Mouse (Mus musculus) heart, postnatal 4 days (tissue): Measurements from ENCODE around the gene Ksr1. TPM values are rescaled to one million over a fixed set of nuclear protein-coding genes. Genes with fewer than 3 reads are reported as not detected.

Experiments
- DNase-seq: peaks from one replicate; pipeline ENCODE4 v3.0.0; 2021
- total RNA-seq, 2 experiments: library from RNA; stranded (reverse); gene quantifications; 2 replicates each; pipeline ENCODE4 v1.2.3; 2021

Ksr1 gene
- total RNA-seq, result 10 to 100 TPM; 14.6 to 15.8 TPM

GRCm38 (mm10) chr11:79146331-79146767 is at the start of gene Ksr1:
Gene Ksr1 (minus strand): TSS chr11:79146407.
- DNase-seq, result peak; percentile 94

- DNase-seq, result no peak
These were observed 46.0 kb upstream of the Ksr1 start for GRCm38 (mm10) chr11:79192176-79192575.

GRCm38 (mm10) chr11:79191214-79191613 is 45.0 kb upstream of the Ksr1 start:
- DNase-seq, result peak; percentile 66

- DNase-seq, result no peak
These were observed 44.0 kb upstream of the Ksr1 start for GRCm38 (mm10) chr11:79190257-79190656.

DNA sequence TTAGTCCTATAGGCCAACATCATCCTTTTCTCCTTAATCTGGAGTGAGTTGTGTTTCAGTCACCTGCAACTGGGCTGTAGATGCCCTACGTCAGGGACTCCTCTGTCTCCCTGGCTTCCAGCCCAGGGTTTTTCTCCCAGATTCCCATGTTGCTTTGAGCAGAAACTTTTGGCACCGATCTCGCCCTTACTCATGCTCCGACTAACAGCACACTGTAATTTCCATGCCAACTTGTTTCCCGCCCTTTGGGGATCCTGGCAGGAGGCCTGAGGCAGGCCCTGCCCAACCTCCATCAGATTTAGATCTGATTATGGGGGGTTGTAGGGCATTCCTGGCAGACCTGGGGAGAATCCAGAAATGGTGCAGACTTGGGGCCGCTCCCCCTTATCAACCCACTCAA is 42.0 kb upstream of the Ksr1 start:
- peak; percentile 83 for DNase-seq

- DNase-seq, result no peak
These were observed 41.1 kb upstream of the Ksr1 start for GRCm38 (mm10) chr11:79187291-79187690.

DNA sequence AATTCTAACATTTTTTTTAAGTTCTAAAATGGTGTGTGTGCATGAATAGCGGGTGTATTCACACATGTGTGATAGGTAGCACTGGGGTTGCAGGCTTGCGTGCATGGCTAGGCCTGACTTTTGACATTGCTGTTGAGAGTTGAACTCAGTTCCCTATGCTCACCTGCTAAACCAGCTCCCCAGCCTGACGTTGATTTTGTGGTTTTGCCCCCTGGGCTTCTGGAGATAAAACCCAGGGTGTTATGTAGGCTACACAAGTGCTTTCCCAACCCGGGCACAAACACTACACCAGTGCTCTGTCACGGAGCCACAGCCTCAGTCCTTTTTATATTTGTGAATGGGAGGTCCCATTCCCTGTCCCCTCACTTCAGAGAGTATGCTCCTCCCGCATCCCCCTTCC is 39.5 kb upstream of the Ksr1 start:
- DNase-seq, result no peak

DNA sequence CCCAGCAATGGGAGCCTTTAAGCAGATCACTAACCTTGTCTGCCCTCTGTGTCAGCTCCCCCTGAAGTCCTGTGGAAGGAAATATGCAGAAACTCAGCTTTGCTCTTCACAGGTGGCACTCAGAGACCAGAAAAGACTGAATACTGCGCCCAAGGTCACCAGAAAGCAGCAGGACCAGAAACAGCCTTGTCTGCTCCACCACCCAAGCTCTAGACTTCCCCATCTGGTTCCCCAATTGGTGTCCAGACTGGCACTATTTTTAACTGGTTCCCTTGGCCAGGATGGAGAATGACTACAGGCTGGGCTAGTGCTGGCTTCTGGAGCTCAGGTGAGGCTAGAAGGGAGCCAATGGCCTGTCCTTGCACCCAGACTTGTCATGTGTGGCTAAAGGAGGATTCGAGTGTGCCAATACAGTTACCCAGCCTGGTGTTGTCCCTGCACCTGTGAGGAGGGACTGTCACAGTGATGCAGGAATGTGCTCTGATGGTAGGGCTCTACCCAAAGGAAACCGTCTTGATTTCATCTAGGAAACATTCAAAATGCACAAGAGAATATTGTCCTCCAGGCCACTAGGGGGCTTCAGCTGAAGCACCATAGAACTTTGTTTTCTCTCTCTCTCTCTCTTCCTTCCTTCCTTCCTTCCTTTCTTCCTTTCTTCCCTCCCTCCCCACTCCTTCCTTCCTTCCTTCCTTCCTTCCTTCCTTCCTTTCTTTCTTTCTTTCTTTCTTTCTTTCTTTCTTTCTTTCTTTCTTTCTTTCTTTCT is 38.1 kb upstream of the Ksr1 start:
- DNase-seq, result no peak

DNA sequence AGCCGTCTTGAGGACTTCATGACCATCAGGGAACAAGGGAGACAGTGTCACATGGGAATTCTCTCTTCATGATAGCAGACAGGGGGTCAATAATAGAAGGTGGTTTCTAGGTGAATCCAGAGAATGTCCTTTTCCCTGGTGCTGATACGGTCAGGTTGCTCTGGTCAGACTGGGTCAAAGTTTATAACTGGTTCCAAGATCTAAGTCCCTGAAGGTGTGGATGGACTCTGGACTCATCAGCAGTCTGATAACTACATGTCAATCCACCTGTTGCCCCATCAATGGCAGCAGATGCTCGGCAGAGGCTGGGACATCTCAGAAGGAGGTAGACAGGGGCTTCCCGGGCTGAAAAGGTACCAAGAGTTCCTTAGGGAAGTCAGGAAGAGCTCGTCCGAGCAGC is 37.2 kb upstream of the Ksr1 start:
- DNase-seq, result no peak

GRCm38 (mm10) chr11:79182881-79183280 is 36.7 kb upstream of the Ksr1 start:
- DNase-seq, result no peak

DNA sequence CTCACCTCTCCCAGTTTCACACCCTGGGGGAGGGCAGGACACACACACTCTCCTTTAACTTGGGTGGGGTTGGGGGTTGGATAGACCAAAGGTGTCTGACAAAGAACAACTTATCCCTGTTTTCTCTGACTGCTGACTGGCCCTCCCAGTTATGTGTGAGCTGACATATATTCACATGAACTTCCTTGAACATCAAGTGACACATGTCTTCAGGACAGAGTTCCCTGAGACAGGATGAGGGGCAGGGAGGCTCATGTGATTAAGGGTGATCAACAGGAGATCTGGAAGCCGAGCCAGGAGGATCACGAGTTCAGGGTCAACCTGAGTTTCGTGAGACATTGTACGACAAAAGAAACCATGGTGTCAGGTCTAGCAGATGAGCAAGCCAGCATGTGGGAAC is 35.7 kb upstream of the Ksr1 start:
- DNase-seq, result no peak

- no peak for DNase-seq
These were observed 30.5 kb upstream of the Ksr1 start for GRCm38 (mm10) chr11:79176687-79177086.

DNA sequence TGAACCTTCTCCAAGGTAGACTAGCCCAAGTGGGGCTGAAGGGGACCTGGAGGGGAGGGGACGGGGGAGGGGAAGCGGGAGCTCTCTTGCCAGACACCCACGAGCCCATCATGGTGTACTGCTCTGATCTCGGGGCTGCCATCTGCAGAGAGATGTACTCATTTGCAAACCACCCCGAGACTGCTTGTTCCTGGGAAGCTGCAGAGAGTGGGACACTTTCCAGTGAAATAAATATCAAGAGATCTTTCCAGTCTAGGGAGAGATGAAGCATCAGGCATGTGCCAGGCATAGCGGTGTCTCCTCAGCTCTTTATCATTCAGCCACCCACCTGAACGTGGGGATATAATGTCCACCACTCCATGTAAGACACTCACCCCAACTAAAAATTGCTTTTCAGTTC is 25.8 kb upstream of the Ksr1 start:
- DNase-seq, result no peak

DNA sequence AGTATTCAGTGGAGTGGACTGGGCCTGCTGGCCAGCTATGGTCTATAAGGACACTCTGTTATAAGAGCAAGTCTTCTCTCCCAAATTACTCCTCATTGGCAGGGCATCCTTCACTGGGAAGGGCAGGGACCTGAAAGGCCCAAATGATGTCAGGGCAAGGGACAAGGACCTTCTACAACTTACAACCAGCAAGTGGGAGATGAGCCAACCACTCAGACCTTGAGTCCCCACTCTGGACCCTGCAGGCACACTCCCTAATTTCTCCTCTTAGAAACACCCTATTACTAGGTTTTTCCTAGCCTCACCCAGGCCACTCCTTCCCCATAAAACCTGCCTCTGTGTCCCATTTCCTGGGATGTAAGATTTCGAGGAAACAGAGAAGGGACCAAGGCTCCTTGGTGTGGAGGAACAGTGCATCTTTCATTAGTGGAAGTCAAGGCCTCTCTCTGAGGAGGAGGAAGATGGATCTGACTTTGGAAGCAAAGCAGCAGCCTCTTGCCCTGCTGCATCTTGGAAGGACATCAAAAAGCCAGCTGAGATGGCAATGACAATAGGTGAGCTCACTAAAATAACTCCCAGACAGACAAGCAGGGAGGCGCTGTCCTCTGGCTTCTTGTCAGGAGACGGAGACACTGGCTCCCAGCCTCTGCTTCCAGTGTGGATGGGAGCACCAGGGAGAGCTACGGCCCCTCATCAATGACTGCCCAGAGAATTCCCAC is 20.5 kb upstream of the Ksr1 start:
- DNase-seq, result no peak

DNA sequence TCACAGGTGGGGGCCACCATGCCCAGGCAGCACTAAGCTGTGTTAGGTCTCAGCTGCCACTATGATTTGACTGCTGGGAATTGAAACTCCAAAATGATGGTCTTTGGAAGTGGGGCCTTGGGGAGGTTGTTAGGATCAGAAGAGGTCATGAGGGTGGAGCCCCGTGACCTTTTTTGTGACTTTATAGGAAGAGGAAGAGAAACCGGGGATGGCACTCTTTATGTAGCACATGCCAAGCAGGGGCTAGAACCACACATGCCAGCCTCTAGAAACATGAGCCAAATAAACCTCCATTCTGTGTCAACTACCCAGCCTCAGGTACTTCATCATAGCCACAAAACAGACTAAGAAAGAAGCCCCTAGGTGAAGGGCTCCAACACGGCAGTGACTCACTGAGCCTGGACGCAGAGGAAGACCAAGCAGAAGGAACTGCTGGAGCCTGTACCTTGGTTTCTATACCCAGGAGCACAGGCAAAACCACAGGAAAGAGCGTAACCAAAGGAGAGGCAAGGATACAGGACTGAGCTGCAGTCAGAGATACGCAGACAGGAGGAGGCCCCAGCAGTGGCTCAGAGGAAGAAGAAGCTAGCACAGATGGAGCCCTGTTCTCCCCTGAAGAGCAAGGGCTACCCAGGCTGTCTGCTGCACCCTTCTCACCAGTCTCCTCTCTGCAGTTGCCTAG is 15.0 kb upstream of the Ksr1 start:
- DNase-seq, result no peak

GRCm38 (mm10) chr11:79160127-79160526 is 13.9 kb upstream of the Ksr1 start:
- DNase-seq, result no peak

DNA sequence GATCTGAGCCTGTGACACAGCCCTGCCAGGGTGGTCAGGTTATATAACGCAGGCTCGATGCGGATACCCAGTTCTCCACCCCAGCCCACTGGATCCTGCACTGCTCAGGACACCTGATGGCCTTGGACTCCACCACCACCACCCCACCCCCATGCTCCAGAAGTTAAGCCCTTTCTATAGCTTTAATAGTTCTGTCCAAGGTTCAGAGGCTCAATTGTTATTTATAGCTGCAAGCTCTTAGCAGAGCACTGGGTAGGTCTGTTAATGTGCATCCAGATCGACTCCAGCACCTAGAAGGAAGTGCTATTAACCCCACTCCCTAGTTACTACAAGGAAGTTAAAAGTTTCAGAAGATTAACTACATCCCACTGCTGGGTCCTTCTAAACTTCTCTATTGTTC is 11.5 kb upstream of the Ksr1 start:
- DNase-seq, result no peak

DNA sequence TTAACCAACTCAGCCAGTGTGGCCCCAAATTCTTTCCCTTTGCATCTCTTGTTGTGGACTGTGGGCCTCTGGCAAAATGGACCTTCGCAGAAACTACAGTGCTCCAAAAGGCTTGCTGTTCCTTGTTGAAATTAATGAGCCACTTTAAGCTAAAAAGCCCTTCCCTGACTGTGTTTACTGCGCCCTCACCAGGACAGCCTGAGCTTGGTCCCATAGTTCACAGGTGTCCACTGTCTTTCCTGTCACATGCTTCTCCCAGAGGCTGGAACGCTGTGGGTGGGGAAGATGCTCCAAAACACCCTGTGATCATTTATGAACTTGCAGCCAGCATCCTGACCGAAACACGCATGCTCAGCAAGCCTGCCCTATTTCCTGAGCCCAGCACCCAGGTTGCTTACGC is 9.1 kb upstream of the Ksr1 start:
- DNase-seq, result no peak

DNA sequence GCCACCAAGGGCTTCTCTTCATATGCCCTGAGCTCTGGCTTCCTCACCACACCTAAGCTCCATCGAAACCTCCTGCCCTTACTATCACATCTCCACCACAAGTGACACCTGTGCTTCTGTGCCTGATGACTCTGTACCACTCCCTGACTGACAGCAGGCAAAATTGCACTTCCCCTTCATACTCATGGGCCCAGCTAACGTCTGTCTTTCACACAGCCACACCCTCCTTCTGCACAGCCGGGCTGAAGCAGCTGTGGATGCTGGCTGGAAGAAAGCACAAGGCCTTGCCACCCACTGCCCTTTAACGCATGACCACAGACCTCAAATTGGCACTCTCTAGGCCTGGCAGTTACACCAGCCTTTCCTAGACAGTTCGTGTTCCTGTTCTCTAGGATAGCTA is 6.5 kb upstream of the Ksr1 start:
- no peak for DNase-seq

DNA sequence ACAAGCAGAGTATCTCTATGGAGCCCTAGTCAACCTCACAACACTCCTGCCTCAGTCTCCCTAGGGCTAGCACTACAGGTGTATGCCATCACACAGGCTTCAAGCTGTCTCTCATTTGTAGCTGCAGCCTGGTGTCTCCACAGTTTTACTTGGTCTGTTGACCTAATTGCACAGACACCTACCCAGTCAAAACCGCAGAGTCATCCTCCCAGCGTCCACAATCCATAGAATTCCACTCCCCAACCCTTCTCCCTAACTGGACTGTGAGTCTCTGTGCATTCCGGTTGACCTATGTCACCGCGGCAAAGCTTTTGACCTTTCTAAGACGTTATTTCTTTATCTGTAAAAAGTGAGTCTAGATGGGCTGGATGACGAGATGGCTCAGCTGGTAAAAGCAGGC is 5.7 kb upstream of the Ksr1 start:
- DNase-seq, result no peak

DNA sequence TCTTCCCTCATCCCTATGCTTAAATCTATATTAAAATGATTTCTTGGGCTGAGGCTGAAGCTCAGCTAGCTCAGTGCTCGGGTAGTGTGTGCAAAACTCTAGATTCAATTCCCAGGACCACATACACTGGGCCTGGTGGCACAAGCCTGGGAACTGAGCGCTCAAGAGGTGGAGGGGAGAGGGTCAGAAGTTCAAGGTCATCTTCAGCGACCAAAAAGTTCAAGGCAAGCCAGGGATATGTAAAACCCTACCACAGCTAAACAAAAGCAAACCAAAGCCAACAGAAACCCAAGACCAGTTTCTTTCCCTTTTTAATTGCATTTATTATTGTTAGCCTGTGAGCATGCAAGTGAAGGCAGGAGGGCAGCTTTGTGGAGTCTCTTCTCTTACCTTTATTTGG is 4.1 kb upstream of the Ksr1 start:
- DNase-seq, result no peak

- no peak for DNase-seq
These were observed 3.1 kb upstream of the Ksr1 start for GRCm38 (mm10) chr11:79149295-79149694.

GRCm38 (mm10) chr11:79148783-79149182 is 2.6 kb upstream of the Ksr1 start:
- DNase-seq, result no peak
